Mouse (Mus musculus) 3T3-L1 (cell line): Measurements from ENCODE around the gene Tet1.
"Not testable (repeated sequence)": the region's sequence is repeated elsewhere in the genome, so short reads cannot be mapped to it uniquely, and the experiment has no call there.

Experiments
- DNase-seq: peaks from one replicate; pipeline ENCODE4 v3.0.0-alpha.2; 2015; ENCODE audit warnings: low read depth, low spot score

Tet1 gene

GRCm38 (mm10) chr10:62851025-62851424 is 57.8 kb downstream of the Tet1 start:
- peak; percentile 98 for DNase-seq

DNA sequence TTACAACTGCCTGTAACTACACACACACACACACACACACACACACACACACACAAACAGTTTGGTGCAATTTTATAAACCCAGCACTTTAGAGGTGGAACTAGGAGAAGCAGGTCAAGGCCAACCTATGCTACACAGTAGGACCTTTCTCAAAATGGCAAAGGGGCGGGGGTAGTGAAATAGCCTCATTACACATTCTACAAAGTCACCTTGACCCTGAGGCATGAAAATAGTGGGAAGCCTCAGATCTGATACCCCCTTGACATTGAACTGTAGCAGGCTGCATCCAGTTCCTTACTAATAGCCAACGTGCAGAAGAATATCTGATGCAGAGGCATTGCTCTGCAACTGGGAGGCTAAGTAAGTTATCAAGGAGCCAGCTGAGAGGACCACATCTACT is 60.0 kb downstream of the Tet1 start:
- no peak for DNase-seq

GRCm38 (mm10) chr10:62847069-62847626 is 61.6 kb downstream of the Tet1 start:
- peak; percentile 80 for DNase-seq

GRCm38 (mm10) chr10:62843787-62844491 is 64.9 kb downstream of the Tet1 start:
- DNase-seq, result peak; percentile 84

DNA sequence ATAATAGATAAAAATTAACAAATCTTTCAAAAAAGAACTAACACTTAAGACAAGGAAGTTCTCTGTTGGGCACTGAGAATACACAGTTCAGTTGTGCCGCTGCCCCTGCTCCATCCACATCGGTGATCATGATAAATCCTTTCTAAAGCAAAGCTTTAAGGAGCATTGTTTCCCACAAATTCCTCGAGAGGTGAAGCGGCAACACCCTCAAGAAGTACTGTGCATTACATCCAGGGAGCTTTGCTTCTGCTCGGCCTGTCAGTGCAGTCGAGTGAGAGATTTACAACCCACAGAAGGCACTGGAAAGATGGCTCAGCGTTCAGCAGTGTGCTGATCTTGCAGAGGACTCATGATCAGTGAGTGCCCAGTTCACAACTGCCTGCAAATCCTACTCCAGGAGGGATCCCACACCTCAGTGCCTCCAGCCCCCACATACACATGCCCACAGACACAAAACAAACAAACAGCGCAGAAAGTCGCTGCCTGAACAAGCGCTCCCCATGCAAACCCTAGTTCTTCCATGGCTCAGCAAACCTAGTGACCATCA is 66.8 kb downstream of the Tet1 start:
- no peak for DNase-seq

DNA sequence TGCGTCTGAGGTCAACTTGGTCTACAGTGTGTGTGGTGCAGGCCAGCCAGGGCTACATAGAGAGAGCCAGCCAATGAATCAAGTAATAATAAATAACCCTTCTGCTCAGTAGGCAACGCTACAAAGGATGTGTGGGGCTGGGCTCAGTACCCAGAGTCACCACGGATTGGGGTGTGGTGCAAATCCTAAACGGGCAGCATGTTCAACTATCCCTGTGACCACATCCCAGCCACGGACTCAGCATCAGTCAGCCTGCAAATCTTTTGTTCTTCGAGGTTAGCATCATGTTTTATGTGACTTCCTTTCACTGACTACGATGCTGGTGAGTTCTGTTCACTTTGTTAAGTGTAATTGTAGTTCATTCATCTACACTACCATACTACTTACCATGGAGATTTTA is 68.1 kb downstream of the Tet1 start:
- no peak for DNase-seq

DNA sequence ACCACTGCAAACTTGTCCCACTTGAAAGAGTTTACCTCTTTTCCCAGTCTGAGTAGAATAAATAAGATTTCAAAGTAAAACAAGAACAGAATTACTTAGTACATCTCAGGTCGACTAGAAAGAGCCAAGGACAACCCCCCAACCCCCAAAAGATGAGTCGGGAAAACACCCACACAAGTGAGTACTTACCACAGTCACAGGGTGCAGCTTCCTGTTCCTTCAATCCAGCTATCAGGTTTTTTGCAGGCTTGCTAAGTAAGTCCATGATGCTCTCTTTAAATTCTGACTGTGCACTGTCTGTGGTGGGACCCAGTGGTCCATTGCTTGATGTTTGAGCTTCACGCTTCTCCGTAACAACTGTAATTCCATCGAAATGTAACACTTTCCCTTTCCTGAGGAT is 70.8 kb downstream of the Tet1 start:
- DNase-seq, result no peak

DNA sequence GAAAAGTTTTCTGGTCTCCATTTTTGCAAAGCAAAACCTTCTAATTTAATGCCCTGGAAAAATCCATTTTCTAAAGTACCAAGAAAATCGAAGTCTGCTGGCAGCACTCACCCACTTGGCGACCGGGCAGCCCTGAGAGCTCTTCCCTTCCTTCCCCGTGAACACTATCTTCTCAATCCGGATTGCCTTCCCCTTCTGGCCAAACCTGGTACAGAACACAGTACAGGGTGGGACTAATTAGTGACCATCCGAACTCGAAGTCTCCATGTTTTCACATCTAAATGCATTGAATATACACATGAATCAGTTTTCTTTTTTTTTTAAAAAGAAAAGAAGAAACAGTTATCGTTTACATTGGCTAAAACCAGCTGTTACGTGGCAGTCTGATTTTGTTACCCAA is 76.0 kb downstream of the Tet1 start:
- no peak for DNase-seq

DNA sequence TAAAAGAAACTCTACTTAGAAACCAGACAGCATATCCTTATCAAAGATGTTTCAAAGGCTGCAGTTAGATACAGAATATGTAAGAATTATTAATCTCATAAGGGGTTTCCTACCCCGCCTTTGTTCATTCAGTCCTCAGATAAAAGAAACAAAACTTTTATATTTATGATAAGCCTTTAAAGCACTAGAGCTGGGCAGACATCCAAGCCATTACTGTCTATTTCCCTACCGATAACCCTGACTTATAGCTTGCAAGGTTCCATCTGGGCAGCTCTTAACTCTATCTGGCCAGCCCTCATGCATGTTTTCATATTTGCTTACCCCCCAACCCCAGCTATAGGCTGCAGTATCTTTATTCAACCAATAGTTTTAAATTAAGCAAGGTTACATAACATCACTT is 77.2 kb downstream of the Tet1 start:
- no peak for DNase-seq

DNA sequence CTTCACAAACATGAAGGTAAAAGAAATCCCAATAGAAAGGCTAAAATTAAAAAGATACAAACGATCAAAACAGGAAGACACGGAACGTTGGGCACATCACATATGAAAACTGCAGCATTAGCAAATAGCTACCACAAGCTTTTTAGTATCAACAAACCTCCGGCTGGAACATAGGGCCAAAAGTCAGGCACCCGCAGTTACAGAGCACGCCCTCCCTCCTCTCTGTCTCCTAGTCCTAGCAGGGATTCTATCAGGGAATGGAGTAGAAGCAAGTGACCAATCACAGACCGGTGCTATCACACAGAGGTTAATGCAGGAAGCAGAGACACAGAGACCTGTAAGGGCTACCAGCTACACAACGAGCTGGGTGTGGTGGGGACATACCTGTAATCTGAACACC is 84.3 kb downstream of the Tet1 start:
- DNase-seq, result no peak

- DNase-seq, result no peak
These were observed 85.4 kb downstream of the Tet1 start for GRCm38 (mm10) chr10:62823431-62823830.

DNA sequence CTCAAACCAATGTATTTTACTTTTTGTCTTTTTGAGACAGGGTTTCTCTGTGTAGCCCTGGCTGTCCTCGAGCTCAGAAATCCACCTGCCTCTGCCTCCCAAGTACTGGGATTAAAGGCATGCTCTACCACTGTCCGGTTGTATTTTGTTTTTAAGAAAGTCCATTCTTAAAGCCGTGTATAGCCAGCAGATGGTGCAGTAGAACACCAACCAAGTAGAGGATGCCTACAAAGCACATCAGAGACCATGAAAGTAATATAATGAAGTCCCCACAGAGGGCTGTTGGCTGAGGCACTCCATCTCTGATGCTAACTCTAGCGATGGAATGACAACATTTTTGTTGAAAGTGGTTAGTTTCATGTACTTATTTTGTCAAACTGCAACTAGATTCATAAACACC is 98.8 kb downstream of the Tet1 start:
- peak; percentile 43 for DNase-seq

GRCm38 (mm10) chr10:62808766-62809165 is 100.0 kb downstream of the Tet1 start:
- DNase-seq, result no peak

DNA sequence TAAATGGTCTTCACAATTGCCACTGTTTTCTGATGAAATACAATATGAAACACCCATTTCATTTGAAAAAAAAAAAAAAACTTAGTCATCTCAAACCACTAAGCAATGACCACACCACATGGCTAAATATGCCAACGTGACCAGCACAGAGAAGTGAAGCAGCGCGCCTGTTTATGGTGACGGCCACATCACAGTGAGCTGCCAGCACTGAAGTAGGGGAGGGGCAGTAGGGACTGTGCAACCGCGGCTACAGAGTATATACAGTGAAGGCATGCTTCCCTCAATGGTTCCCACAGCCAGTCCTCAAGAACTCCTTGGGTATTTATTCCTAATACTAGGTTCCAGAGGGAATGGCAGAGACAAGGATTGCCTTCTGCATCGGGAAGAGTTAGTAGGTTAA is 100.5 kb downstream of the Tet1 start:
- DNase-seq, result peak; percentile 13

- DNase-seq, result peak; percentile 45
These were observed 104.7 kb downstream of the Tet1 start for GRCm38 (mm10) chr10:62804106-62804505.

DNA sequence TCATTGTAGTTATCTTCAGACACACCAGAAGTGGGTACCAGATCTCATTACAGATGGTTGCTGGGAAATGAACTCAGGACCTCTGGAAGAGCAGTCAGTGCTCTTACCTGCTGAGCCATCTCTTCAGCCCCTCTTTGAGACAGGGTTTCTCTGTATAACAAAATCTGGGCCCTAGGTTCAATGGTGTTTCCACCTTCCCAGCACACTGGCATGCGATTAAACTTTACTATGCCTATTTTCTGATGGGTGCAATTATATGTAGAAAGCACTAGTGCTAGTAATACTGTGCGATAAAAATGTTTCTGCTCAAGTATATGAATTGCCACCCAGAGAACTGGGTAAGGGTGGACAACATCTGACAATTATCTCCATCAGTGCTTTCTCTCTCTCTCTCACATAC is 105.5 kb downstream of the Tet1 start:
- no peak for DNase-seq

GRCm38 (mm10) chr10:62794221-62794620 is 114.6 kb downstream of the Tet1 start:
- DNase-seq, result no peak

- DNase-seq, result peak; percentile 48
These were observed 115.7 kb downstream of the Tet1 start for GRCm38 (mm10) chr10:62793091-62793453.

GRCm38 (mm10) chr10:62792177-62793090 is 116.4 kb downstream of the Tet1 start, which contains the start of gene Ccar1:
TSS of gene Ccar1 (minus strand) at chr10:62792286.
- peak; percentile 96 for DNase-seq

GRCm38 (mm10) chr10:62791251-62792176 is 117.3 kb downstream of the Tet1 start:
- peak; percentile 46 for DNase-seq

DNA sequence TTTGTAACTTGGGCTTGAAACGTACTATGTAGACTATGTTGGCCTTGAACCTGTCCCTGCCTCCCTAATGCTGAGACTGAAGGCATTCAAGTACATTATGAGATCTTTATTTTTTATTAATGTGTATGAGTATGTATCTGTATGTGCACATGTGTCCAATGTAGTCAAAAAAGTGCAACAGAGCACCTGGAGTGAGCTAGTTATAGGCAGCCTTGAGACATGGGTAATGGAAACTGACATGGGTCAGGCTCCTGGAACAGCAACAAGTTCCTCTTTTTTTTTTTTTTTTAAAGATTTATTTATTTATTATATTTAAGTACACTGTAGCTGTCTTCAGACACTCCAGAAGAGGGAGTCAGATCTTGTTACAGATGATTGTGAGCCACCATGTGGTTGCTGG is 127.0 kb downstream of the Tet1 start:
- not testable (repeated sequence) for DNase-seq
